Mouse (Mus musculus) small intestine, adult 2 months (tissue): Measurements from ENCODE around the gene Nrp2.

Experiments
- CTCF ChIP-seq: fragments of 200-500 bp; IDR thresholded peaks from 2 replicates; pipeline ENCODE4 v1.5.1; 2012; ENCODE audit warnings: low read depth, mild to moderate bottlenecking, control low read depth, inconsistent platforms, low read length, moderate library complexity, mixed read lengths; ENCODE audit not compliant: insufficient replicate concordance, insufficient read length; ENCODE audit errors: extremely low read depth
- POLR2A ChIP-seq: fragments of 200-500 bp; IDR thresholded peaks from 2 replicates; pipeline ENCODE4 v1.6.1; 2012; ENCODE audit warnings: low read depth, mild to moderate bottlenecking, control low read depth, inconsistent platforms, low read length, moderate library complexity

DNA sequence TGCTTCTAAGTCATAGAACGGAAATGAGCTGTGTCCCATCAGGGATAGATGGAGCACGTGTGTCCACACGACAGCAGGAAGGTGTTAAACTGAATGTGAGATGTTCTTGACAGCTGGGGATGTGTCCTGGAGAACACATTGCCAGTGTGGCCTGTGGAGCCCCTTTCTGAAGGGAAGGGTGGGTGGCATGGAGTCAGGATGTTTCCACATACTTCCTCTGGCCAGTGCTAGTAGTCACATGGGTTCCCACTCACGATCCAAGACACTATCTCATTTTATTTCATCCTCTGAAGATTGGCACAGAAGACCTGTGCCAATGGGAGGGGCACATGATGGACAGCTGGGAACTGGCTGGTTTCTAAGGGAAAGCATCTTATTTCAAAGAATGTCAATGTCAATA, 75.8 kb downstream of the Nrp2 start:
- TF ChIP-seq POLR2A (no peak), CTCF (no peak)
